Mouse (Mus musculus): ENCODE results near the gene Pum2. TPM values are rescaled to one million over a fixed set of nuclear protein-coding genes. Genes with fewer than 3 reads are reported as not detected.

Gene Pum2
- total and polyA plus RNA-seq, 2 experiments: 18.0 to 43.0 TPM

DNA sequence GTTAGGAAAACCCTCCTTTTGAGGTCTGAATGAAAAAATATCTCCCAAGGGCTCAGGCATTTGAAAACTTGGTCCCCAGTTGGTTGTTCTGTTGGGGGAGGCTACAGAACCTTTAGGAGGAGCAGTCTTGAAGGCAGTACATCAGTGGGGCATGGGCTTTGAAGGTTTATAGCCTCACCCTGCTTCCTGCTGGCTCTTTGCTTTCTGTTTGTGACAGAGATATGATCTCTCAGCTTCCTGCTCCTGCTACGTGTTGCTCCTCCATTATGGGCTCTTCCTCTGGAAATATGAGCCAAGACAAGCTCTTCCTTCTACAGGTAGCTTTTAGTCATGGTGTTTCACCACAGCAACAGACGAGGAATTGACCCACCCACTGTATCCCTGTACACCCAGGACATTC lies 11.8 kb upstream of the Pum2 start:
- TF ChIP-seq POLR2A (IDR thresholded peaks at IDR 0.05; ENCODE audit: extremely low read depth, insufficient read depth, low read length) (no peak), CTCF (IDR thresholded peaks at IDR 0.05; ENCODE audit: low read depth, low read length) (no peak)

DNA sequence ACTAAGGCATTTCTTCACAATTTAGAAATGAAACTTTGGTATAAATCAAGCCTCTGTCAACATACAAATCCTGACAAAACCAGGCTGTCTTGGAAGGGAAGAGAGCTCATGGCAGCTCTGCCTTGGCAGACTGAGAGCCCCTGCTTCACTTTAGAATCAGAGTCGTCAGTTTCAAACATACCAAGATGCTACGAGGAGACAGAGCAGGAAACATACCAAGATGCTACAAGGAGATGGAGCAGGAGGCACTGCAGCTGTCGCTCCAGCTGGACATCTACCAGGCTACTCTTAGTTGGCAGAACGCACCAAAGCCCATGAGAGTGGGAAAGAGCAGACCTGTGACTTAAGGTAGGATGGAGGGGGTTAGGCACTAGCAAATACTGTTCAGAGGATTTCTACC lies 11.2 kb upstream of the Pum2 start:
- TF ChIP-seq POLR2A (IDR thresholded peaks at IDR 0.05; ENCODE audit: extremely low read depth, insufficient read depth, low read length) (no peak), CTCF (IDR thresholded peaks at IDR 0.05; ENCODE audit: low read depth, low read length) (no peak)
- Histone ChIP-seq H3K79me2 (ENCODE audit: control insufficient read depth, insufficient read depth, low read length) (no peaks in the 10 kb centered on the region), H3K4me3 (ENCODE audit: insufficient read depth, low read depth, low read length) (no peak overlapping the region), H3K4me1 (ENCODE audit: control insufficient read depth, insufficient read depth, low read length) (no peaks in the 10 kb centered on the region), H3K27me3 (ENCODE audit: control insufficient read depth, insufficient read depth, low read length) (no peaks in the 10 kb centered on the region; the same call in 1 of the 2 replicates), H3K27ac (replicated peaks; ENCODE audit: insufficient read depth, low read depth, low read length) (no peak overlapping the region), H3K36me3 (ENCODE audit: control insufficient read depth, insufficient read depth, low read length) (no peaks in the 10 kb centered on the region), H3K9ac (ENCODE audit: low read depth, low read length) (no peak overlapping the region)
- WGBS: 92% methylated on average over 4 of the region's 4 CpGs
- DNase-seq (ENCODE audit: extremely low read depth, low read depth, low spot score): no peak

More for the DNA sequence above, 11.8 kb upstream of the Pum2 start:
- Histone ChIP-seq H3K27ac (replicated peaks; ENCODE audit: insufficient read depth, low read depth, low read length) (no peak overlapping the region), H3K4me3 (ENCODE audit: insufficient read depth, low read depth, low read length) (no peak overlapping the region), H3K27me3 (ENCODE audit: control insufficient read depth, insufficient read depth, low read length) (no peaks in the 10 kb centered on the region; the same call in 1 of the 2 replicates), H3K4me1 (ENCODE audit: control insufficient read depth, insufficient read depth, low read length) (no peaks in the 10 kb centered on the region), H3K79me2 (ENCODE audit: control insufficient read depth, insufficient read depth, low read length) (no peaks in the 10 kb centered on the region), H3K9ac (ENCODE audit: low read depth, low read length) (no peak overlapping the region), H3K36me3 (ENCODE audit: control insufficient read depth, insufficient read depth, low read length) (no peaks in the 10 kb centered on the region)
- 62% methylated on average over 2 of the region's 2 CpGs for WGBS
- no peak for DNase-seq (ENCODE audit: extremely low read depth, low read depth, low spot score)

DNA sequence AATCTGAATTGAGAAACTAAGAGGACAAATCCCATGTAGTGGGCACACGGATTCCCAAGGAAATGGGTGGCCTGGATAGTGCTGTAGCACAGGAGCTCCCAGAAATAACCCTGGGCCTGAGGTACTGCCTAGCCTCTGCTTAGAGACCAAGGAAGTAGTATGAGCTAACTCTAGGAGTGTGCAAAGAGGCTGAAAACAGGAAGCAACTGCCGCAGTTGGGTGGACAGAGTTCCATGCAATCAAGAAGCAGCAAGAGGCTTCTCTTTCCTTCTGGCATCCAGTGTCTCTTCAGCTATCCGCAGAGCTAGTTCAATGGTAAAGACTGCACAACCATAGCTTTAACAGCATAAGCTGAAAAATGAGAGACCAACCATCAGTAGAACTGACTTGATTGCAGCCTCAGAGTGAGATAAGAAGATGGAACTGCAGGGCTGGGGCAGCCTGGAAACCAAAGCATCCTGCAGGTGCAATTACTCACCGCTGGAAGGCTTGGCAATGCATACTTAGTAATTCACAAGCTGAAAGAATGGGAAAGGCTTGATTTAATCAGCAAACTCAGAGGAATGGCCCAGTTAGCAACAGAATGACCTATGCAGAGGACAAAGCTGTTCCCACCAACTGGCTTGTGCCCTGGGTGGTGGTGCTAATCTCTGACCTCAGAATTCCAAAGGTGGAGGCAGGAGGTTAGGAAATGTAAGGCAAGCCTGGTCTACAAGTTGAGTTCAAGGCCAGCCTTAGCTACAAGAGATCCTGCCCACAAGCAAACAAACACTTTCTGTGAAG lies 6.3 kb upstream of the Pum2 start:
- no peak overlapping the region for H3K4me3 ChIP-seq (ENCODE audit: insufficient read depth, low read depth, low read length)
- 85% methylated on average over 4 of the region's 4 CpGs for WGBS
- H3K27me3 ChIP-seq (ENCODE audit: control insufficient read depth, insufficient read depth, low read length): no peaks in the 10 kb centered on the region; the same call in 1 of the 2 replicates
- H3K79me2 ChIP-seq (ENCODE audit: control insufficient read depth, insufficient read depth, low read length): no peaks in the 10 kb centered on the region
- no peak for TF ChIP-seq POLR2A (IDR thresholded peaks at IDR 0.05; ENCODE audit: extremely low read depth, insufficient read depth, low read length)
- H3K36me3 ChIP-seq (ENCODE audit: control insufficient read depth, insufficient read depth, low read length): no peaks in the 10 kb centered on the region
- no peak overlapping the region for H3K27ac ChIP-seq (replicated peaks; ENCODE audit: insufficient read depth, low read depth, low read length)
- no peak overlapping the region for H3K9ac ChIP-seq (ENCODE audit: low read depth, low read length)
- no peak for DNase-seq (ENCODE audit: extremely low read depth, low read depth, low spot score)
- H3K4me1 ChIP-seq (ENCODE audit: control insufficient read depth, insufficient read depth, low read length): no peaks in the 10 kb centered on the region

DNA sequence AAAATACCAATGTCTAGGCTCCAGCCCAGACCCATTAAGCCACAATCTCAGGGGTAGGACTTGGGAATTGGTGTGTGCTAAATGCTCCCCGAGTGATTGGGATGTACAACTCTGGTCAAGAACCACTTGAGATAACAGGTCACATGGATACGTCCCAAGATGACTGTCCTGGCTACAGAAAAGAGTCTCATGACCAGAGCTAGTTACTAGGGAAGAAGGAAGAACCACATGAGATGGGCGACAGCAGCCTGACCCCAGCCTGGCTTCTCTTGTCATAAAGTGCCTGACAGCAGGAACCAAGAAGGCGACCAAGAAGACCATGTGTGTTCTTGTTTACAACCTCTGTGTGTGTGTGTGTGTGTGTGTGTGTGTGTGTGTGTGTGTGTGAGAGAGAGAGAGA lies 4.5 kb upstream of the Pum2 start:
- Histone ChIP-seq H3K27ac (replicated peaks; ENCODE audit: insufficient read depth, low read depth, low read length) (no peak overlapping the region), H3K36me3 (ENCODE audit: control insufficient read depth, insufficient read depth, low read length) (no peaks in the 10 kb centered on the region), H3K27me3 (ENCODE audit: control insufficient read depth, insufficient read depth, low read length) (no peaks in the 10 kb centered on the region), H3K4me1 (ENCODE audit: control insufficient read depth, insufficient read depth, low read length) (peaks cover 4% of the 10 kb centered on the region; the same call in 1 of the 2 replicates), H3K79me2 (ENCODE audit: control insufficient read depth, insufficient read depth, low read length) (peaks cover 3% of the 10 kb centered on the region), H3K9ac (ENCODE audit: low read depth, low read length) (no peak overlapping the region), H3K4me3 (ENCODE audit: insufficient read depth, low read depth, low read length) (no peak overlapping the region)
- no peak for DNase-seq (ENCODE audit: extremely low read depth, low read depth, low spot score)
- TF ChIP-seq POLR2A (IDR thresholded peaks at IDR 0.05; ENCODE audit: extremely low read depth, insufficient read depth, low read length) (no peak), CTCF (IDR thresholded peaks at IDR 0.05; ENCODE audit: low read depth, low read length) (no peak)
- WGBS: 87% methylated on average over 4 of the region's 4 CpGs

DNA sequence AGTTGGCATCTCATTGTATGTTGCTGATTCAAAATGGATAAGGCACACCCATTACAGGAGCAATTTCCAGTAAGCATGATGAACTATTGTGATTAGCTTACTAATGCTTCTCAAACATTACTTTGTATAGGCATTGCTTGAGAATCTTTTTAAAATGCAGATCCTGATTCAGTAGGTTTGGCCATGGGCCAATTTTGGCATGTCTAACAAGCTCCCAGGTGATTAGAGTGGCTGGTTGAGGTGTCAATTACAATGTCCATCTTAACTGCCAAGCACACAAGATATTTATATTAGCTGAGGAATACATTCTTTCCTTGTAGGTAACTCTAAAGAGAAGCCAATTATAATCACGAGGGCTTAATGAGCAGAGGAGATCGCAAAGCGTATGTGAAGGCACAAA lies 4.1 kb upstream of the Pum2 start:
- peaks cover 7% of the 10 kb centered on the region for H3K79me2 ChIP-seq (ENCODE audit: control insufficient read depth, insufficient read depth, low read length)
- no peaks in the 10 kb centered on the region for H3K36me3 ChIP-seq (ENCODE audit: control insufficient read depth, insufficient read depth, low read length)
- H3K9ac ChIP-seq (ENCODE audit: low read depth, low read length): no peak overlapping the region
- no peak overlapping the region for H3K4me3 ChIP-seq (ENCODE audit: insufficient read depth, low read depth, low read length)
- no peaks in the 10 kb centered on the region for H3K27me3 ChIP-seq (ENCODE audit: control insufficient read depth, insufficient read depth, low read length)
- 97% methylated on average over 3 of the region's 3 CpGs for WGBS
- H3K4me1 ChIP-seq (ENCODE audit: control insufficient read depth, insufficient read depth, low read length): peaks cover 4% of the 10 kb centered on the region; the same call in 1 of the 2 replicates
- no peak overlapping the region for H3K27ac ChIP-seq (replicated peaks; ENCODE audit: insufficient read depth, low read depth, low read length)
- TF ChIP-seq CTCF (IDR thresholded peaks at IDR 0.05; ENCODE audit: low read depth, low read length) (no peak), POLR2A (IDR thresholded peaks at IDR 0.05; ENCODE audit: extremely low read depth, insufficient read depth, low read length) (no peak)
- no peak for DNase-seq (ENCODE audit: extremely low read depth, low read depth, low spot score)
